Mouse (Mus musculus): ENCODE data around the gene Rab7.
"Not testable (repeated sequence)": the region's sequence is repeated elsewhere in the genome, so short reads cannot be mapped to it uniquely, and the experiment has no call there.

Gene Rab7

DNA sequence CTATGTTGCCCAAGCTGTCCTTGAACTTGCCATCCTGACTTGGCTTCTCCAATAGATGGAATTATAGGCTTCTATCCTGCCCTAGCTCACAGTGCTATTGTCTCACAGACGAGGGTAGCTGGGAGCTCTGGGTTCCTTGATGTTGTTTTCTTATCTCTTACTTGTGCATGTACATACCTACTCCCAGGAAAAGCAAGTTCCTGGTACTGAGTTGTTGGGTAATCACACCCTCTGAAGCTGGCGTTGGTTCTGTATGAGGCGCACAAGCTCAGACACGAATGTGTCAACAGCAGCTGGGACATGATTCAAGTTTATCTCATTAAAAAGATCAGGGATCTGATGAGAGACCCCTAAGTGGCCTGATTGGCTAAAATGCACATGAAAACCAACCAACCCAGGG lies 41.6 kb downstream of the Rab7 start:
- DNase-seq (ENCODE audit: low read depth, low spot score), result no peak

GRCm38 (mm10) chr6:87998358-87998757 lies 46.7 kb downstream of the Rab7 start:
- DNase-seq (ENCODE audit: low read depth, low spot score), result no peak

DNA sequence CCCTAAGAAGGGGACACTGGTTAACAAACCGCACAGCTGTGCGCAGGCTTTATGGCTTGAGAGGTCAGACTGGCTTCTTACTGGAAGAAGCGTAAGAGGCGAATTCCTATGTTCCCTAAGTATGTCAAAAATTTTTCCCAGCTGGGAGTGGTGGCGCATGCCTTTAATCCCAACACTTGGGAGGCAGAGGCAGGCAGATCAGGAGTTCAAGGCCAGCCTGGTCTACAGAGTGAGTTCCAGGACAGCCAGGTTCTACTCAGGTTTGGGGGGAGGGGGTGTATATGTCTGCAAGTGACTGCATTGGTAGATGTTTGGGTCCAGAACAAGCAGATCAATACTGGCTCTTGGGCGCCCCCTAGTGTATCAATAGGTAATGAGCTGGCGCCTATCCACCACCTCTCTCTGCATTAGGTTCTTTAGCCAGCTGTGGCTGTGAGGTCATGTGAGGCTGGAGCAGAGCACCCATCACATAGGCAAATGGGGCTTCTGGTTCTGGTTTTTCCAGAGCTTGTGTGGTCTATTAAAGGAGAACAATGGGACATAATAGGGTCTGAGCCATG lies 47.3 kb downstream of the Rab7 start:
- DNase-seq (ENCODE audit: low read depth, low spot score), result peak; percentile 54

DNA sequence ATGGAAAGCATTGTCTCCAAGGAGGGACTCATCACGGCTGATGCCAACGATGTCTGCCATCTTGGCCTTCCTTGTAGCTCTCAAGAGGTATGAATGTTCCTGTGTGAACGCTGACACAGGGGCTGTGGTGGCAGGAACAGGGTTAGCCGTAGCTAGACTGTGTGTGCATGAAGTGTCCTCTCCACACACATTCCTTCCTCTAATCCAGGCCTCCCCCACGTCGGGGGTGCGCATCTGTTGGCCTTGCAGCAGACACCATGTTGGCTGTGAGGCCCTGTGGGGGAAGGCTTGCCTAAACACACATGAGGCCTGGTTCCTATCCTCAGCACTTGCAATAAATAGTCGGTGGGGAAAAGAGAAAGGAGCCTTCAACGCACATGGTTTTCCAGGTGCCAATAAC lies 48.5 kb downstream of the Rab7 start:
- DNase-seq (ENCODE audit: low read depth, low spot score), result no peak

DNA sequence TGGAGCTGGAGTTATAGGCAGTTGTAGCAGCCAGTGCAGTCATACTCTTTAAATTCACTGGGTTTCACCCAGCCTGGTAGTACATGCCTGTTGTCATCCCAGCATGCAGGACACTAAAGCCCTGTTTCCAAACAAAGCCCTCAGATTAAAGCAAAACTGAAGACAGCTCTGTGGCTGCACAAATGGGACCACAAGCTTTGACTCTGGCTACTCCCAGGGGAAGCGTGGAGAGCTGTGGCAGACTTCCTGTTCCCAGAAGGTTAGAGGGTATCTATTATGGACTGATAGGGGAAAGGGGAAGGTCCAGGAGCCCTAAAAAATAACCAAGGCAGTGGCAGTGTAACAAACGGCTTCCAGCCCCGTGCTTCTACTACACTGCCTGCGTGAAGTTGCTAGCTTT lies 49.6 kb downstream of the Rab7 start:
- no peak for DNase-seq (ENCODE audit: low read depth, low spot score)

GRCm38 (mm10) chr6:87993790-87994571 lies 51.1 kb downstream of the Rab7 start:
- peak; percentile 72 for DNase-seq (ENCODE audit: low read depth, low spot score)

GRCm38 (mm10) chr6:87992733-87993132 lies 52.3 kb downstream of the Rab7 start:
- no peak for DNase-seq (ENCODE audit: low read depth, low spot score)

- no peak for DNase-seq (ENCODE audit: low read depth, low spot score)
These were observed 53.2 kb downstream of the Rab7 start for GRCm38 (mm10) chr6:87991886-87992285.

- no peak for DNase-seq (ENCODE audit: low read depth, low spot score)
These were observed 53.9 kb downstream of the Rab7 start for GRCm38 (mm10) chr6:87991216-87991615.

DNA sequence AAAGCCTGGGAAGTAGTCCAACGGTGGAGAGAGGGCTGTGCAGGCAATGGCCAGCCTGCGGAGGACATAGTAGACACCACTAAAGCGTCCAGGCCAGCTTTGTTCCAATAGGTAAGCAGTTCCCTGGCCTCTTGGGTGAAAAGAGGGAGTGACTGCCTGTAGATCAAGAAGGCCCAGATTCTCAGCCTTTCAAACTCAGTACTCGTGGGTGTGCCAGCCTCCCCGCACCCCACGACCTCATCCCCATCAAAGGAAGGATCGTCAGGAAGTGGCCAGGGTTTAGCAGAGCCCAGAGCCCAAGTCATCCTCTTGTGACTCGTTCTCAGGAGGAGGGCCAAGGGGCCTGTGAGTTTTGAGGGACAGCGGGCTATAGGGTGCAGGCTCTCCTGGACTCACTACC lies 62.6 kb downstream of the Rab7 start:
- DNase-seq (ENCODE audit: low read depth, low spot score), result no peak

DNA sequence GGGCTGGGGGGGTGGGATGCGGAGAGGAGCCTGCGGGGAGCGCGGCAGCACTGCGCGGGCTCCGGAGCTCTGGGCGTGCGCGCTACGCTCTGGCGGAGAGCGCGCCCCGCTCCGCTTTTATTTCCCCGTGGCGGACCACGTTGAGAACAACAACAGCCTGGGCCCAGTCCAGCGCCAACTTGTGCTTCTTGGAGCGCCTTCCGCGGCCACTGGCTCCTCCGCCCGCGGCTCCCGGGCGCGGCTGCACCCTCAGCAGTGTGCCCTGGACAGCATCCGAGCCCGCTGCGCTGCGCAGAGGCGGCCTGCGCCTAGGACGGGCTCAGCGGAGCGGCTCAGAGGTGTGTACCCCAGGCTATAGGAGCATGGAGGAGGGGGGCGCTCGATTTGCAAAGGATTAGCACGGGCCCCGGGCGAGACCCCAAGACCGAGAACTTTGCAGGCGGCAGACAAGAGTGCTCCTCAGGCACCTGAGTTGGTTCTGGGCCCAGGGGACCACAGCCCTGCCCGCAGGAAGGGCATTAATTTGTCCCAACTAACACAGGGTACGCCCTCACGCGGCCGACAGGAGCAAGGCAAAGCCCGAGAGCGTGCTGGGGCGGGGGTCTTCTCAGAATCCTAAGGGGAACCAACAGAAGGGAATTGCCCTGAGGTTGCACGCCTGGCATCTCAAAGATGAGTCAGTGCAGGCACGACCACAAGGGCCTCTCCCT lies 63.4 kb downstream of the Rab7 start, which contains the start of gene H1fx:
Gene H1fx, minus strand, starts transcription at position 91 of the 710 bp plus-strand sequence.
- DNase-seq (ENCODE audit: low read depth, low spot score), result peak; percentile 76

DNA sequence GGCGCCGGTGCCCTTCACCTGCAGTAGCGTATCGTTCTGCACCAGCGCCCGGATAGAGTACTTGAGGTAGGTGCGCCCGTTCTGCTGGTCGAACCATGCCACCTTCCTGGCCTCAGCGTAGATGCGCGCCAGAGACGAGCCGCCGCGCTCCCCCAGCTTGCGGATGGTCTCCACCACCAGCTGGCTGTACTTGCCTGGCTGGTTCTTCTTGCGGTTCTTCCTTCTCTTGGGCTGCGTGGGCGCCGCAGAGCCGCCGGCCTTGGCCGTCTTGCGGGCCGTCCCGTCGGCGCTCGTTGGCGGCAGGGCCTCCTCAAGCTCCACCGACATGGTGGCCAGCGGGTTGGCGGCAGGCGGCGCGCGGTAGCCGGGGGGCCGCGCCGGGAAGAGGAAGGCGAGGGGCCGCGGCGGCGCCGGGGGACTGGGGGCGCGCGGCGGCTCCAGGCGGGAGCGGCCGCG lies 64.0 kb downstream of the Rab7 start:
- DNase-seq (ENCODE audit: low read depth, low spot score), result peak; percentile 30

DNA sequence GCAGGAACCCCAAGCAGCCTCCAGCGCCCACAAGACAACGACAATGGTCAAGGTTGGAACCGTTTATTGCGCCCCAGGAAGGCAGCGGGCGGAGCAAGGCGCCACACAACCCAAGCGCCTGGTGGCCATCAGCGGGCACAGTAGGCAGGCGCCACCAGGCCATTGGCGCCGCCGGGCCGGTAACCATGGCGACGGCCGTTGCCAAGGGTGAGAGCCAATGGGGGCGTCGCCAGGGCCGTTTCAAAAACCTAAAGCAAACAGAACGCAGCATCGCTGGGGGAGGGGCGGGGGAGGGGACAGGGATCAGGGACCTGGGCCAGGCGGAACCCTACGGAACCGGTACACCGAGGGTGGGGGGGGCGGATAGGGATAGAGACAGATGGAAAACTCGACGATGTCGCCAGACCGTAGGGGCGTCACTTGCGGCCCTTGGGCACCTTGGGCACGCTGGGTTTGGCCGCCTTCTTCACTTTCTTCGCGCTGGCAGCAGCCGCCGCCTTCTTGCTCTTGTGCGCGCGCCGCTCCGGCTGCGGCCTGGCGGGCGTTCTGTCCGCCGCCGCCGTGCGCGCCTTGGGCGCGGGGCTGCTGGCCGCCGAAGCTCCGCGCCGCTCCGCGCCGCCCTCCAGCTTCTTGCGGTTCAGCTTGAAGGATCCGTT lies 64.6 kb downstream of the Rab7 start:
- peak; percentile 86 for DNase-seq (ENCODE audit: low read depth, low spot score)

GRCm38 (mm10) chr6:87979728-87980127 lies 65.3 kb downstream of the Rab7 start:
- no peak for DNase-seq (ENCODE audit: low read depth, low spot score)

GRCm38 (mm10) chr6:87970041-87970440 lies 75.0 kb downstream of the Rab7 start:
- no peak for DNase-seq (ENCODE audit: low read depth, low spot score)

- DNase-seq (ENCODE audit: low read depth, low spot score), result not testable (repeated sequence)
These were observed 82.6 kb downstream of the Rab7 start for GRCm38 (mm10) chr6:87962457-87962856.

All from embryo, embryonic 11.5 days (tissue).